Mouse (Mus musculus) cerebellum, adult 9-11 months (tissue): Measurements from ENCODE around the gene Bicra.

Experiments used
- DNase-seq: peaks from one replicate; pipeline ENCODE4 v3.0.0; 2022

The Bicra gene

GRCm38 (mm10) chr7:16046481-16047337 is 1.0 kb downstream of the Bicra start:
- DNase-seq = peak; percentile 88

- DNase-seq = no peak
Measured at GRCm38 (mm10) chr7:16046101-16046480, 1.6 kb downstream of the Bicra start.

- DNase-seq = peak; percentile 44
Measured at GRCm38 (mm10) chr7:16045538-16045937, 2.2 kb downstream of the Bicra start.

- no peak for DNase-seq
Measured at GRCm38 (mm10) chr7:16044531-16044930, 3.2 kb downstream of the Bicra start.

DNA sequence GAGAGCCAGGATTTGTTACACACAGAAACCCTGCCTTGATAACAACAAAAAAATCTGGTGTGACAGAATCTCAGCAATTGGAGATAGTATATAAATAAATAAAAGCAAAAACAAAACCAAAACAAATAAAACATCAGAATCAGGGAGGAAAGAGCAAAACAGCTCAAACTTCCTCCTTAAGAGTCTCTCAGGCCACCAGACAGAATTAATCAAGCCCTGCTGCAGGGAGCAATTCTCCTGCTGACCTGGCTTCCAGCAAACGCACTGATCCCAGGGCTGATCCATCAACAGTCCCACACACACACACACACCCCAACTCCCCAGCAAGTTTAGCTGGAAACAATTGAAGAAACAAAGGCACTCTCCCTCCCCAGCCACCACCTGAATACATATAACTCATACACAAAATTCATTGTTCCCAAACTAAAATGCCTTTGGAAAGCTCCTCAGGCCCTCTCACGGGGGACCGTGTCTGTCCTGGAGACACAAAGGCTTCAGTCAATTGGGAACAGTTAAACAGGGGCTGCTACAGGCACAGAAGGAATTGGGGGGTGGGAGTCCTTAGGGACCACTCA is 3.8 kb downstream of the Bicra start:
- DNase-seq = no peak

DNA sequence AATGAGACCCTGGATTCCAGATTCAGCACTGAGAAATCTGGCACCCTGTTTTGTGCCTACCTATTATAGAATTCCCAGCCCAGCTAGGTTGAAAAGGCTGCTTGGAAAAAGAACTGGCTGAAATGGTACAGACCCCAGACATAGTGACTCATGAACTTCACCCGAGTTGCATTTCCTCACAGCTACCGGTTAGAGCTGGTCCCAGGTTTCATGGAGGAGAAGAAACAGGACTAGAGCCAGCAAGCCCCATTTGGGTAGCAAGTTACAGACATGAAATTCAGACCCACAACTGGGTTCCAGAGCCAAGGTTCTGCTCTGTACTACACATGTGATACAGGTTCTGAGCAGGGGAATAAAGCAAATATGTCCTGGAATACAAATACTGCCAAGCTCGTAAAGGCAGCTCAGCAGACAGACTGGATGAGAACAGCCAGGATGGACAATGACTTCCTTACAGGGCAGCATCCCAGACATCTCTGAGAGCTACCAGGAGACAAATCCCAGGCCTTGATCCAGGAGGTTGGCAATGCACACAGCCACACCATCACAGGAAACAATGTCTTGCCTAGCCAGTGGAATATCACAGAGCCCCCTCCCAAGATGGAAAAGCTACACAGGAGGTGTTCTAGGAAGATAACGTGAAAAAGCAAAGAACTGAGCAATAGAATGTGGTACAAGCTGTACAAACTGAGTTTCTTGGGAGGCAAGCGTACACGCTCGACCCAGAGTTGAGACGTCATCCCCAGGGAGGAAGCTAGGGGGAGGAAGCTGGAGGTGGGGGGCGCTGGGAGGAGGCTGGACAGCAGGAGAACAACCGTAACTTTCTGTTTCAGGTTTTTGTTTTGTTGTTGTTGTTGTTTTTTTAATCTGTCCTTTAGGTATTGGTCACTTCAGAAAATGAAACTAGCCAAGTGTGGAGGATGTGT is 4.6 kb downstream of the Bicra start:
- peak; percentile 50 for DNase-seq

- DNase-seq = peak; percentile 69
Measured at GRCm38 (mm10) chr7:16041208-16041607, 6.5 kb downstream of the Bicra start.

DNA sequence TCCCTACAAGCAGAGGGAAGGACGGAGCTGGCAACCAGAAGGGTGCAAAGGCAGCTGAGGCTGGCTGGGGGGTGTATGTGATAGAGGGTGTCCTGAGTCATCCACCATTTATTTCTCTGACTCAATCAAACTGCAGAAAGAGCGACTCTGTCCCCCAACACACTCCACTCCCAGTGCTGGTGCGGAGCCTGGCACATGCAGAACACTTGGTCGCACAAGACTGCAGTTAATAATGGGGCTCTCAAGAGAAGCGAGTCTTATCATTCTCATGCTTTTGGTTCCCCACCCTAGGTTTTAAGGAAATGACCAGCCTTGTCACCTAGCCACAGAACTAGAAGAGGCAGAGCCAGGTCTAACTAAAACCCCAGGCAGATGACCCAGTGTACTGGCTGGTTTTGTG is 8.4 kb downstream of the Bicra start:
- DNase-seq = no peak

DNA sequence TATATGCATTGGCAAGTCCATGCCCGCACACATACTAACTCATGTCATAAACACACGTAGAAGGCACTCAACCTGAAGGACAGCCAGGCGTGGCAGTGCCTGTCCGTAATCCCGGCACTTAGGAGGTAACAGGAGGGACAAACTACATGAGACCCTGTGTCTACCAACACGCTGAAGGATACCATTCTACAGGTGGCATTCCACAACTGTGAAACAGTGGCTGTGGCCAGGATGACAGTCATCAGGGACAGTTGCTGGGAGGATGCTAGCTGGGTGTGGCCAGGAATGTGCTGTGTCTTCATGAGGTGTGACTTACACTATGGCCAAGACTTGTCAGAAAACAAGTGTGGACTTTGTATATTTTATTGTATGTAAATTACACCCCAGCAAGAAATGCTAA is 10.7 kb downstream of the Bicra start:
- DNase-seq = no peak

- no peak for DNase-seq
Measured at GRCm38 (mm10) chr7:16033580-16034461, 13.9 kb downstream of the Bicra start.

GRCm38 (mm10) chr7:16033059-16033458 is 14.7 kb downstream of the Bicra start:
- no peak for DNase-seq

GRCm38 (mm10) chr7:16031072-16031471 is 16.6 kb downstream of the Bicra start:
- no peak for DNase-seq

- peak; percentile 46 for DNase-seq
Measured at GRCm38 (mm10) chr7:16028102-16028927, 19.4 kb downstream of the Bicra start.

GRCm38 (mm10) chr7:16024603-16025222 is 23.0 kb downstream of the Bicra start:
- no peak for DNase-seq

DNA sequence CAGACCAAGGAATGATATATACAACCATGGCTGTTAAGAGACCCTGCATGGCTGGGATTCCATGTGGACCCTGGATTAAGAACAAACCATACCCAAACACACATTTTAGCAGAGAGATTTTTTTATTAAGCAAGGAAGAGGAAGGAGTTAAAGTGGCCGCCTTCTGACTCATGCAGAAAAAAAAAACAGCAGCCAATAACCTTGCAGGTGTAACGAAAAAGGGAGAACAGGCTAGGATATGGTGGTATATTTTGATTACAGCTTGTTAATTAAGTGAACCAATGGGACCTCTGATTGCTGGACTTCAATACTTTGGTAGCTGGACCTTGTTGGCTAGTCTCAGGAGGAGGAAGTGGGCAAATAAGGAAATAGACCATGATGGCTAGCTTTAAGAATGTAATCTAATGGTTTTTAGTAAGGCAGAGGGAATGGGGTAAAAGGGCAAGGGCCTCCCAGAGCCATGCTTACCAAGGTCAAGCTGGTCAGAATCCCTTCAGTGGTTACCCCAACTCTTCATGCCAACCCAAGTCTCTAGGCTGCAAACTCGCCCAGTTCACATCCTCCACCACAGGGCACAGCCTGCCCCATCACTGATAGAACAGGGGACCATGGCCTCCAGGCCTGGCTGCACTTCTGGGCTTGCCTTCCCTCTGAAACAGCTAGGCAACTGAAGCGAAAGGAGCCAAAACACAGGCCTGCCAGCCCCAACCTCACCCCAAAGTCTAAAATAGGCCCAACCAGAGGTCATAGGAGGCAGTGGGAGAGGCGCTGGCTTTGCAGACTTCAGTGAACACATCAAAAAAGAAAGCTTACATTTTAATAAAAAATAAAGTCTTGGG is 28.2 kb downstream of the Bicra start:
- DNase-seq = no peak

DNA sequence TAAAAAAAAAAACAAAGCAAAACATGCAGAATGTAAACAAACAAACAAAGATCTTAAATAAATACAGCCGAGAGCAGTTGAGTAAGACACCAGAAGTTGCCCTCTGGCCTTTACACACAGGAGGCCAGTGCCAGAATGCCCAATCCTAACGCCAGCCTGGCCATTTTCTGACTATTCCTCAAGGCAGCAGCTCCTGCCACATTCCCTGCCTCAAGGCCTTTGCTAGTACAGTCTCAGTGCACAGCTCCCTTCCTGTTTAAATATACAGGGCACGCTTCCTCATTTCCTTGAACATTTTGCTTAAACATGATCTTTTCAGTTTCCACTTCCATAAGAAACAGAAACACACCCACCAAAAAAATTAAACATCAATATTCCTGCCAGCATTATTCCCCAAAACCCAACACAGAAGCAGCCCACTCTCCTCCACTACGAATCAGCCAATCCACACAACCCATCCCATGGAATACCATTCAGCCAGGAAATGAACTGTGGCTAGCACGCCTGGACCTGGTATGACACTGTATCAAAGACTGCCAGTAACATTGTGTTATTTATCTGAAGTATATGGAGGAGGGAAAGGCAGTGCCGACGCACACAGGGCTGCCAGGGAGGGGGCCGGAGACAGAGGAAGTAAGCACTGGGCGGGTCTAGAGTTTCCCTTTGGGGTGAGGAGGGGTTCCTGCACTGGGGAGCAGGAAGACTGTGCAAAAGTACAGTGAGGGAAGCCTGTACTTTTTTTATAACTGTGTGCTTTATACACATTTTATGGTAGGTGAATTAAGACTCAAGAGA is 29.5 kb downstream of the Bicra start:
- DNase-seq = no peak

DNA sequence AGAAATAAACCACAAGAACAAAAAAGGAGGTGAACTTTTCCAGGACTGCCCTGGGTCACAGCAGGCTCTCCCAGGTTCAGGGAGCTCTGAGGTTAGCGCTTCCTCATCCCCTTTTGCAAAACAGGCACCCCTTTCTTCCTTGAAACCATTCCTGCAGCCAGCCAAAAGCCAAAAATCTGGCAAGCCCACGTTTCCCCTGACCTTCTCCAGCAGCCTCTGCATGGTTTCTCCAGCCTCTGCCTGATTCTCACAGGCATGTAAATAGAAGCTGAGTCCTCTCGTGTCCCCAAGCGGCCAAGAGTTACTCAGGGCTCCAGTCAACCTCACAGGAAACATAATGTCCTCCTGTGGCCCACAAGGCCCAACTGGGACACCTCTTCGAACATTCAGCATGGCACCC is 32.3 kb downstream of the Bicra start:
- DNase-seq = no peak

GRCm38 (mm10) chr7:16014521-16015175 is 33.1 kb downstream of the Bicra start:
- peak; percentile 68 for DNase-seq
